Mouse (Mus musculus) gastrocnemius, adult 2 months (tissue): ENCODE measurements around the gene Naa25. TPM values are rescaled to one million over a fixed set of nuclear protein-coding genes. Genes with fewer than 3 reads are reported as not detected.

ENCODE experiments used
- DNase-seq: peaks from one replicate; pipeline ENCODE4 v3.0.0; 2022
- H3K27ac ChIP-seq: fragments of 200-600 bp; 2 replicates; pipeline ENCODE4 v1.8.1; 2022; ENCODE audit warnings: mild to moderate bottlenecking
- H3K4me3 ChIP-seq: fragments of 200-600 bp; 2 replicates; pipeline ENCODE4 v1.8.1; 2022; ENCODE audit warnings: mild to moderate bottlenecking, moderate library complexity
- CTCF ChIP-seq: fragments of 200-600 bp; IDR thresholded peaks from 2 replicates; pipeline ENCODE4 v1.8.1; 2022; ENCODE audit warnings: antibody characterized with exemption, mild to moderate bottlenecking, moderate library complexity
- intact Hi-C: fragments of 180-260 bp; cut with DNase I; formaldehyde crosslinking; loops from one replicate; pipeline ENCODE4 v1.15.1; 2025
- total RNA-seq, 2 experiments: library from RNA; stranded (reverse); gene quantifications; 2 replicates each; pipeline ENCODE4 v1.2.3; 2021

Naa25 gene
- total RNA-seq, 2 experiments from 2014 or later: 26.9 to 33.3 TPM

DNA sequence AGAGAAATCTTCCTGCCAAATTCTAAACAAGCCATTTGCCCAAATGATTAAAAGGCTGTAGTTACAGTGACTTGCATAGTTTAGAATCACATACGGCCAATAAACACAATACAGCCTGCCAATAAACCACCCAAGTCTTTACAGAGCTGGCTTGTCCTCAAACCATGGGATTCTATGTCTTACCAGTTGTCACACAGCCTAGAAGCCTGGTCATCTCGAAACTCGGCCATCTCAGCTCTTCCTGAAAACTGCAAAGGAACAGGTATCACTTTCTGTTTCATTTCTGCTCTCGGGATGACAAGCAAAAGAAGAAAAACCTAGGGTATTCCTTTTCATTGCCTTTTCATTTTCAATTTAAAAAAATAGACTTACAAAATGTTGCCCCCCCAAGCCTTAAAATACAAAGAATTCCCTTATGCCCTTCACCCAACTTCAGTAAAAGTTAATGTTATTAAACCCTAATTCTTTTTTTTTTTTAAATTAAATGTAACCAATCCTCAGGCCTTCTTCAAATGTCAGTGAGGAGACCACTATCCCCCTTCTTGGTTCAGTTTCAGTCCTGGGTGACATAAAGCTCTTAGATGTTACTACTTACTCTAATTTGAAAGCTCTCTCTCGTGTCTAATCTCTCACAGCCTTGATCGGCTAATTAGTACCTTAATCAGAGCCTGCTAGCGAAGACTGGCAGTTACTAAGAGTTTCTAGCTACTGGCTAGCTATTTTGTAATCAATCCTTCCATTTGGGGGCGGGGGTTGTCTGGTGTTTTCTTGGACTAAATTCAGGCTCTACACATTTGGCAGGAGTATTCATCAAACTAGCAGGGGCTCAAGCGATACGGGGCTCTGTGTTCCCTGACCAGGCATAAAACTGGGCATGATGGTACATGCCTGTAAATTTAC is 13.6 kb upstream of the Naa25 start:
- Histone ChIP-seq H3K27ac (peak overlapping the region; percentile 99), H3K4me3 (peak overlapping the region; percentile 90)
- DNase-seq: no peak
- intact Hi-C loops: loop anchor here (5.0 kb wide), 1 partner anchor 167 kb away; no protein-coding TSS in a partner anchor
- no peak for TF ChIP-seq CTCF

DNA sequence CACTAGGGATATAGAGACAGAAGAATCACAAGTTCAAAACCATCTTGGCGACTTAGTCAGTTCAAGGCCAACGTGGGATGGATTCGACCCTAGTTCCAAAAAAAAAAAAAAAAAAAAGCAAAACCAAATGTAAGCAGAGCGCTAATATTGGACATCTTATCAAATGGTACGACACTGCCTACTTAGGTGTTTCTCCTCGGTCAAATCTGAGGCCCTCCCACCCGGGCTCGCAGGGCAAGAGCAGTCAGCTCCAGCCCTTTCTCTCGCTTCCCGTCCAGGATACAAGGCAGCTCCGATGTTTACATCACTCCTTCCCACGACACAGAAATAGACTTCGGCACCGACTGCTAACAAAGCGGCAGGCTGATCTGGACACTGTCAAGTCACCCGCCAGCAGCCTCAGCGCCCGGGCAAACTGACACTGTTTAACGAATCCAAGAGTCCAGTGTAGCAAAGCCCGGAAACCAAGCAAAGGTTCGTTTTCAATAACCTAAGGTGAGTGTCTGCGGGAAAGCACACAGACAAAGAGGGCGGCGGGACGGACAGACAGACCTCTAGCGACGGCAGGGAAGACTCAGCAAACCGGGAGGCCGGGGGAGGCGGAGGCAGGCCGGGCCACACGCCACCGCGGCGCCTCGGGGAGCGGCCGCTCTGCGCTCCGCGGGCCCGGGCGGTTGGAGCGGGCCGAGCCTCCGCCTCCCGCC is 12.8 kb upstream of the Naa25 start:
- intact Hi-C loops: loop anchor here (5.0 kb wide), 1 partner anchor 168 kb away; no protein-coding TSS in a partner anchor
- DNase-seq: no peak
- Histone ChIP-seq H3K4me3 (peak overlapping the region; percentile 90), H3K27ac (peak overlapping the region; percentile 99)
- TF ChIP-seq CTCF: no peak

GRCm38 (mm10) chr5:121385461-121386119 is 12.1 kb upstream of the Naa25 start, which contains the start of gene Trafd1:
Trafd1 (minus strand) TSS chr5:121385632.
- Histone ChIP-seq H3K27ac (peak within 1 kb of the TSS; percentile 99), H3K4me3 (peak within 1 kb of the TSS; percentile 90)
- no peak for TF ChIP-seq CTCF
- DNase-seq: peak; percentile 99
- intact Hi-C loops: no loop called here

GRCm38 (mm10) chr5:121386120-121386909 is 11.4 kb upstream of the Naa25 start:
- Histone ChIP-seq H3K27ac (peak overlapping the region; percentile 99), H3K4me3 (peak overlapping the region; percentile 90)
- intact Hi-C loops: no loop called here
- TF ChIP-seq CTCF: no peak
- no peak for DNase-seq

DNA sequence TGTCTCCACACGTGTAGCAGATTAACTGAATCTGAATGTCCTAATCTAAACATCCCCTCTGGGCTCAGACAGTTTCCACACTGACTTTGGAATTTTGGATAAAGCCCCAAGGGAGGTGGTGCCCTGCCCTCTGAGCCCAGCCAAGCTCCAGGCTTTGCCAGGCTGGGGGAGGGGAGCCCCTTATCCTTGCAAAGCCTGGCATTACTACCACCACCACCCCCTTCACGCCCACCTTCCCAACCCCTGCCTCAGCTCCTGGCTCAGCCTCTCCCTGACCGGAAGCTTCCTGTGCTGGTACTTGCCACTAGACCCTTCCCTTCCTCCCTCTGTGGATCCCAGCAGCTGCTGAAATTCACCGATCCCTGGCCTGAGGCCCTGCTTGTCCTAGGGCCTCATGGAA is 10.6 kb upstream of the Naa25 start:
- intact Hi-C loops: no loop called here
- TF ChIP-seq CTCF: no peak
- H3K27ac ChIP-seq: peak overlapping the region; percentile 99
- H3K4me3 ChIP-seq: no peak overlapping the region
- DNase-seq: peak; percentile 47

- no peak for TF ChIP-seq CTCF
- DNase-seq: peak; percentile 42
- peak overlapping the region; percentile 54 for H3K27ac ChIP-seq
- intact Hi-C loops: no loop called here
- no peak overlapping the region for H3K4me3 ChIP-seq
These were observed 8.6 kb upstream of the Naa25 start for GRCm38 (mm10) chr5:121389106-121389505.

DNA sequence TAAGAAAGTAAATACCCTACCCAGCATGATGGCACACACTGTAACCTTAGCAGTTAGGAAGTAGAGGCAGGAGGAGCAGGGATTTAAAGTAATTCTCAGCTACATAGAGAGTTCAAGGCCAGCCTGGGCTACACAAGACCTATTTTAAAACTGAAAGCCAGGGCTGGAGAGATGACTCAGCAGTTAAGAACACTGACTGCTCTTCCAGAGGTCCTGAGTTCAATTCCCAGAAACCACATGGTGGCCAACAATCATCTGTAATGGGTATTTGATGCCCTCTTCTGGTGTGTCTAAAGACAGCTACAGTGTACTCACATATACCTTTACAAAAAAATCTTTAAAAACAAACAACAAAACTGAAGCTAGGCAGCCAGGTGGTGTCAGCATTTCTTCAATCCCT is 8.0 kb upstream of the Naa25 start:
- Histone ChIP-seq H3K27ac (peak overlapping the region; percentile 54), H3K4me3 (no peak overlapping the region)
- DNase-seq: no peak
- intact Hi-C loops: no loop called here
- TF ChIP-seq CTCF: no peak

DNA sequence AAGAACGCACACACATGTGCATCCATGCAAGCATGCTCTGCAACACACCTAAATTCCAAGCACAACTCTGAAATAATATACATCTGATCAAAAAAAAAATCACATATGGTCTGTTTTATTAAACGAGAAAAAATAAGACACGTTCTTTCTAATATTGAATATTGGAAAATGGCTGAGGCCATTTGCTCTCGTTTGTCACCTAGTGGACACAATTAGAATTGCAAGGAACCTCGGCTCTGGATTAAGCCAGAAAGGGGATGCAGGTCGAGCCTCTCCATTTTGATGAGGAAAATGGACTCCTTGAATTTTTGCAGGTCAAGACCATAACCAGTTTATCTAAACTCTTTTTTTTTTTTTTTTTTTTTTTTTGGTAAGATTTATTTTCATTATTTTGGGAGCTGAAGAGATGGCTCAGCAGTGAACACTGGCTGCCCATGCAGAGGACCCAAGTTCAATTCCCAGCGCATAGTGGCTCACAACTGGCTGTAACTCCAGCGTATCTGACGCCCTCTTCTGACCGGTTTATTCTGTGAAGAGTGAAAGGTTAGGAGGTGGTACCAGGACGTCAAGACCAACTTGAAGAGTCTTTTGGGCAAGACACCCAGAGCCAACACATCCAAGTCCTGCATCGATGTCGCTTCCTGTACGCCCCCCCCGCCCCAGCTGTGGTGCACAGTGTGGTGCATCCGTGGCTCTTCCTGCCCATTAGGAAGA is 4.9 kb upstream of the Naa25 start:
- intact Hi-C loops: no loop called here
- no peak for DNase-seq
- TF ChIP-seq CTCF: peak; percentile 86
- no peak overlapping the region for H3K4me3 ChIP-seq
- no peak overlapping the region for H3K27ac ChIP-seq

GRCm38 (mm10) chr5:121393402-121393801 is 4.3 kb upstream of the Naa25 start:
- DNase-seq: no peak
- no peak overlapping the region for H3K4me3 ChIP-seq
- H3K27ac ChIP-seq: no peak overlapping the region
- intact Hi-C loops: no loop called here
- TF ChIP-seq CTCF: no peak

DNA sequence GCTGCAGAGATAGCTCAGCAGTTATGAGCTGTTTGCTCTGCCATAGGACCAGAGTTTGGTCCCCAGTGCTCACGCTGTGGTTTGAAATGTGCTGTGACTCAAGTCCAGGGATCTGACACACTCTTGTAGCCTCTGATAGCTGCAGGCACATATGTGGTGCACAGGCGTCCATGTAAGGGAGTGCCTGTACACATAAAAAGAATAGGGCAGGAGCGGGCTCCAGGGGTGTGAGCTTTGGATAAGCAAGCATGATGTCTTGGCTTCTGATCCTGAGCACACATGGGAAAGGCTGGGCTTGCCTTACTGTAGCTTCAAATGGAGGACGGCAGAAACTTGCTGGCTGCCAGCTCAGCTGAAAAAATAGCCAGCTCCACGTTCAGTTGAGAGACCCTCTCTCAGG is 2.1 kb upstream of the Naa25 start:
- no peak overlapping the region for H3K4me3 ChIP-seq
- no peak for TF ChIP-seq CTCF
- intact Hi-C loops: no loop called here
- no peak for DNase-seq
- H3K27ac ChIP-seq: no peak overlapping the region

- Histone ChIP-seq H3K4me3 (peak overlapping the region; percentile 99), H3K27ac (peak overlapping the region; percentile 94)
- TF ChIP-seq CTCF: no peak
- intact Hi-C loops: no loop called here
- DNase-seq: no peak
These were observed 619 bp downstream of the Naa25 start for GRCm38 (mm10) chr5:121398146-121398964.
